Mouse (Mus musculus): Measurements from ENCODE around the gene Tmem189.

Tmem189 gene

DNA sequence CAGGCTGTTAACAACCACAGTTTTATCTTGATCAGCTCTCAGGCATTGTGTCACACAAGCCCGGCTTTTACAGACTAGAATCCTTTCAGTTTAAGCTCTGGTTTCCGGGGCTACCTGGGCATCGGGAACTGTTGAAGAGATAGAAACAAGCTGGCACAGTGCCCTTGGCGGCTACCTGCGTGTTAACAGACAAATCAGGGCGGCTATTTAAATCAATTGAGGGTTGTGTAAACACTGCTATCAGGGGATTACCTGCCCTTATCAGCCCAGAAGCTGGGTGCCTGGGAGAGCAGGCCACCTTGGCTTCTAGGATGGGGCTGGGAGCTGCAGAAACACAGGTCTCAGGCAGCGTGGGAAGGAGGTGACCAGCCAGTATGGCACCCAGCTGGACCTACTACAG lies 36.9 kb downstream of the Tmem189 start:
- in situ Hi-C loops (cut with MboI, MseI): no loop called here

DNA sequence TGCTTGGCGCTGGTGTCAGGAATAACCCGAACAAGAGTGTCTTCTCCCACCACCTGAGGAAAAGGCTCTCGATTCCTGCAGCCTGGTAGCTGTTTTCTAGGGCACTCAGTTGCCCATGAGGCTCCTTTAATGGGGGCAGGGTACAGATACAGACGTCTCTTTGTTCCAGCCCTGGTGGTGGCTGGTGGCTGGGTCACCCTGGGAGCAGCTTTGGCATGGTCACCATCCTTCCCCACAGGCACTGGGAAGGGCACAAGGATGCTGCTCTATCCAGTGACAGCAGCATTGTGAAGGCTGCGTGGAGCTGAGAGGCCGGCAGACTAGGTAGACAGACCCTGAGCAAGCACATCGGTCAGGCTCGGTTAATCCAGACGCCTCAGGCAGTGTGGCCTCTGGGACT lies 38.0 kb downstream of the Tmem189 start:
- in situ Hi-C loops (cut with MboI, MseI): no loop called here

DNA sequence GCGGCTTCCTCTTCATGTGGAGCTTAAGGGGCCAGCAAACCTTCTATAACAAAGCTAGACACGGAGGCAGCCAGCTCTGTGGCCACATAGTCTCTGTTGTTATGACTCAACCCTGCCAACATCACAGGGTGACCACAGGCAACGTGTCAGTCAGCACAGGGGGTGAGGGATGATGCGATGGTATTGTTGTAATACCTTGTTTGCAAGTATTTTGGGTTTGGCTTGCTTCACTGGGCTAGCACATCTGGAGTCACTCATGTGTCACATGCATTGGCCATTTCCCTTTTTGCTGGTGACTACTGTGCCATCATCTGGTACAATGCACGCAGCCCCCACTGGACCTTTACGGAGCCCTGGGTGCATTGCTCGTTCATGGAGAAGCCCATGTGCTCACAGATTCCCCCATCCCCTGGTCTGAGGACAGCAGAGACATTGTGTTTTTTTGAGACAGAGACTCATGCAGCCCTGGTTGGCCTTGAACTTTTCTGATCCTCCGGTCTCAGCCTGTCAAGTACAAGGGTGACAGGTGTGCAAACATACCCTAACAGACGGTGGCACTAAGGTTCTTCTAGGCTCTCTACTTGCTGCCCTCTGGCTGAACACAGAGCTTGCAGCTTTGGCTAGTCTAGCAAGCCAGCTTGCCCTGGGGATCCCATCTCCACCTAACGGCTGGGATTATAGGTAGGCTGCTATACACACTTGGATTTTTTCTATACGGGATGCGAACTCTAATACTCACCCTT lies 40.2 kb downstream of the Tmem189 start:
- in situ Hi-C loops (cut with MboI, MseI): no loop called here

DNA sequence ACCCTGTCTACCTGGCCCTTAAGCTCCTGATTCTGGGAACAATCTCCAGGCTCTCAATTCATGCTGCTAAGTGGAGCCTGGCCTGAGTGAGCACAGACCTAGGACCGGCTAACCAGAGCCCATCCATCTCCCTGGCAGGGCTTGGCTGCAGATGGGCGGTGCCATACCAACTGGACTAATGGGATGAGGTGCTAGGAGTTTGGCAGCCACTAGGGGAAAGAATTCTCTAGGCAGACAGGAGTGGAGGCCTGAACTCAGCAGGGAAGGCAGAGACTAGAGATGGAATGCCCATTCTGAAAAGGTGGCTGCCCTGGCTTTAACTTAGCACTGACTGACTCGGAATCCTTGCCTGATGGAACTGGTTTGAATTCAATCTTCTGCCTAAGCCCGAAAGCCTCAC lies 43.2 kb downstream of the Tmem189 start:
- in situ Hi-C loops (cut with MboI, MseI): no loop called here

DNA sequence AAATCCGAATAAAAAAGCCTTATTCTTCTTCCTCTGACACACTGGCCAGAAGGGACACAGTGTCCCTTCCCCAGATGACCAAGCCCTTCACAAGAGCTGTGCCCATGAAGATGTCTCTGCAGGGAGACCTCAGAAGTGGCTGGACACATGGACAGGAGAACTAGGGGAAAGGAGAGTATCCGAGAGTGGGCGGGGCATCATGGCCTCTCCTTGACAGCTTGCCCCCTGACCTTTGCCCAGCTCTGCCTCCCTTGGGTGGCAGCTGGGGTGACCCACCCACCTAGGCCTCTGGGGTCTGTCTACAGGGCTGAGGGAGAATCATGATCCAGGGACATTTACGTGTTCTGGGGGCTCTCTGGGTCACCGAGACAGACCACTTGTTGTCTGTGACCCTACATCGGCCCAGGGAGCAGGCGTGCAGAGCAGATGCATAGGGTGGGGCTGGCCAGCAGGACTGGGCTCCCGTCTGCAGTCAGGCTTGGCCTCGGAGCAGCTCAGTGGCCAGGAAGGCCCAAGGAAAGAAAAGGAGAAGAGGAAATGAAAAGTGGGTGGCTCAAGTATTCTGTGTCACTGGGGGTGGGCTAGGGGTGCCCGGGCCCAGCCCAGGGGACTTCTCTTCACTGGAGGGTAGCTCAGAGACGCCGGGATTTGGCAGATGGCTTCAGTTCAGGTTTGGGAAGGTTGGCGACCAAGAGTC lies 46.1 kb downstream of the Tmem189 start:
- in situ Hi-C loops (cut with MboI, MseI): loop anchor here (5.0 kb wide), 1 partner anchor 34 kb away; no protein-coding TSS in a partner anchor

DNA sequence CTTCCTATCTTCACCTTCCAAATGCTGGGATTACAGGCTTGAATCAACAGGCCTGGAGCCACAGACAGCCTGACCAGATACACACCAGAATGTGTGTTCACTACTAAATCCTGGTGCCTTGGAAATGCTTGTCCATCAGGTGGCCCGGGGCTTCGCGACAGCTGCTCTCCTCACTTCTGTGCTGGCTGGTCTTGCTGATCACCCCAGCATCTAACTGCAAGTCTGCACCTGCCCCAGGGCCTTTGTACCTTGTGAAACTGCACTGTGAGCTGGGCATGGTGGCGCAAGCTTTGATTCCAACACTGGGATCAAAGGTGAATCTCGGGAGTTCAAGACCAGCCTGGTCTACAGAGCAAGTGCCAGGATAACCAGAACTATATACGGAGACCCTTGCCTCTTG lies 47.5 kb downstream of the Tmem189 start:
- in situ Hi-C loops (cut with MboI, MseI): loop anchor here (5.0 kb wide), 1 partner anchor 35 kb away; no protein-coding TSS in a partner anchor

DNA sequence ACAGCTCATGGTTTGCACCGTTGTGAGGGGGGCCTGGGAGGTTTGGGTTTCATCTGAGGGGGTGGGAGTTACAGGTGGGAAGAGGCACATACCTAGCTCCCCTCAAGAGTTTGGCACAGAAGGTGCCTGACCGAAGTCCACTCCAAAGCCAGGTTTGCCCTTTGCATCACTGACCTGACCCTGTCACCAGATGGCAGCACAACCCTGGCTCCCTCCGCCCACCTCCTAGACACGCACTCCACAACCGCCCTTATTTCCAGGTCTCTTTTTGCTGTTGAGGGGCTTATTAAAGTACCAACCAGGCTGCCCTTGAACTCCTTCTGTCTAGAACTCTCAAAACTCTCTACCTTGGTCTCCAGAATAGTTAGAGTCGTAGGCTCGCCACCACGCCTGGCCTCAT lies 48.3 kb downstream of the Tmem189 start:
- in situ Hi-C loops (cut with MboI, MseI): loop anchor here (5.0 kb wide), 1 partner anchor 36 kb away; no protein-coding TSS in a partner anchor

DNA sequence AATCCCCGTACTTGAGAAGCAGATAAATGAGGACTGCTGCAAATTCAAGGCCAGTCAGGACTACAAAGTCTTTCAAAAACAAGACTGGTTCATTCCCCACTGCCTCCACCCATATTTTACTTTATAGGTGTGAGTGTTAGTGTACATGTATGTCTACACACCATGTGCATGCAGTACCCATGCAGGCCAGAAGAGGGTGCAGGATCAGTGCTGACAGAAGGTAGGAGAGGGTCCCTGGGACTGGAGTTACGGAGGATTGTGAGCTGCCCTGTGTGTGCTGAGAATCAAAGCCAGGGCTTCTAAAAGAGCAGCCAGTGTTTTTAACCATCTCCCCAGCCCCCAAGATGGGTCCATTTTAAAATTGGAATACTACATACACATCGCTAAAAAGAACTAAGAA lies 49.3 kb downstream of the Tmem189 start:
- in situ Hi-C loops (cut with MboI, MseI): loop anchor here (5.0 kb wide), 1 partner anchor 37 kb away; no protein-coding TSS in a partner anchor

DNA sequence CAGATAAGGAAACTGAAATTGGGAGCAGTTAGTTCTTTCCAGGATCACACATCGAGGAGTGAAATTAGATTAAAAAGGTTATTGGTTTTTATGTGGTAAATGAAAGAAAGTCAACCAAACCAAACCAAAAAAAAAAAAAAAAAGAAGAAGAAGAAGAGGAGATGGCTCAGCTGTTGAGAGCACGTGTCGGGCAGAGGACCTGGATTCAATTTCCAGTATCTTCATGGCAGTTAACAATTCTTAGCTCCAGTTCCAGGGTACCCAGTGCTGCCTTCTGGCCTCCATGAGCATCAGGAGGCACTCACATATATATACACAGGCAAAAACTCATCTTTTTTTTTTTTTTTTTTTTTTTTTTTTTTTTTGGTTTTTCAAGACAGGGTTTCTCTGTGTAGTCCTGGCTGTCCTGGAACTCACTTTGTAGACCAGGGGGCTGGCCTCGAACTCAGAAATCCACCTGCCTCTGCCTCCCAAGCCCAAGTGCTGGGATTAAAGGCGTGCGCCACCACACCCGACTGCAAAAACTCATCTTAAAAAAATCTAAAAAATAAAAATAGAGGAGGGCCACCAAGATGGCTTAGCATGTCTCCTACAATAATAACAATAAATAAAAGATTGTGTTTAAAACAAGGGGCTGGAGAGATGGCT lies 54.6 kb downstream of the Tmem189 start:
- in situ Hi-C loops (cut with MboI, MseI): no loop called here

DNA sequence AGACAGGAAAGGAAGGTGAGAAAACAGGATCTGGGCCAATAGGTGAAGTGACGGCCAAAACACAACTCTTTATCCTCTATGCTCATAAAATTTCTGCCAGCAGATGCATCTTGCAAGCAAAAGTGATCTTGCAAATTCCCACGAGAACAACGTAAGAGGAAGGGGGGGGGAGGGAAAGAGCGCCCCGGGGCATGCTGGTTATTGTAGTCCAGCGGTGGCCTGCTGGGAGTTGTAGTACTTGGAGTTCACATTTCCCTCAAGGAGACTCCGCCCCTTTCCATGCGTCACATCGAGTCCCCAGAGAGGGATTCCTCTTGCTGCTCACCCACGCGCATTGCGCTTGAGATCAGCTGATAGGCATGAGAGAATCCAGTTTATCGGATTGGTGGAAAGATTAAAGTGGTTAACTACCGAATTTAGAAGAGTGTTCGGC lies 55.3 kb downstream of the Tmem189 start:
- in situ Hi-C loops (cut with MboI, MseI): no loop called here

DNA sequence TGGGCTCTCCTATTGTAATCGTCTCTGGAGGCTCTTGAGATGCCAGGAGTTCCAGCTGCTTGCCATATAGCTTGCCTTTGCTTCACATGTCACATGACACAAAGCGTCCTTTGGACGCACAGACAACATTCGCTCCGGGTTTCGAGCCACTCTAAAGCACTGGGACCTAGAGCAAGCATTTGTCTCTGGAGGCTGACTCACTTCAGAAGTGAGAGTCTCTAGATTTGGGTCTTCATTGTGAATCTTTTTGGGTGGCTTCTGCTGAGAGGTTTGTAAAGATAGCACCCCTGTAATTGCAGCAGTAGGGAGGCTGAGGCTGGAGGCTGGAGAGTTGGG lies 56.1 kb downstream of the Tmem189 start:
- in situ Hi-C loops (cut with MboI, MseI): no loop called here

DNA sequence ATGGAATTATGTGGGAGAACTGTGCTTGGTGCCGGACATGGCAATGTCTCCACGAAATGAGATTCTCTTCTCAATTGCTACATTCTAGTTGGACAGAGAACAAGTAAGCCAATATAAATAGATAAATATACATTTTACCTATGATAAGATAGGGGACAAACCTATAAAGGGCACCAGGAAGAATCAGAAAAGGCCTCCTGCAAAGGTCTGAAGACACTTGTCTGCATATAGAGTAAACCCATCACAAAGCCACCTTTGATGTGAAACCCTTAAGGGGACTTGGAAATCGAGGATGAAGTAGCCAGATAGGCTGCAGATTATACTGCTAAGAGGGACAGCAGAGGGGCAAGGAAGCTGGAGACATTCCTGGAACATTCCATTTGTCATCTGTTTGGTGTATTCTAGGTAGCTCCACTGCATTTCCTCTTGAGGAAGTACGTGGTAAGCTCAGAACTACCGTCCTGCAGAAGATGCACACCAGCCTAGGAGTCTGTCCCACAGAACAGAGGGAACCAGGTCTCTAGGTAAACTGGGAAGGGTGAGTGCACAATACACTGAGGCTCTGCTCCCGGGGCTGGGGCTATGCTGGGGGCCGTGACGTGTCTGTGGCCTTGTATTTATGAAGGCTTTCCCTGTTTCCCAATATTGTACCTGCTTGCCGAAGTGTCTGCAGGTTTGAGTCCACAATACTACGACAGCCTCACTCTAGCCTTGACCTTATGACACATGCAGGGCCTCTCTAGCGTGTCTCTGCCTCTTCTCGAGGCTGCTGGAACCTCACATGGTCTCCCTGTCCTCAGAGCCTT lies 56.7 kb downstream of the Tmem189 start:
- in situ Hi-C loops (cut with MboI, MseI): no loop called here

DNA sequence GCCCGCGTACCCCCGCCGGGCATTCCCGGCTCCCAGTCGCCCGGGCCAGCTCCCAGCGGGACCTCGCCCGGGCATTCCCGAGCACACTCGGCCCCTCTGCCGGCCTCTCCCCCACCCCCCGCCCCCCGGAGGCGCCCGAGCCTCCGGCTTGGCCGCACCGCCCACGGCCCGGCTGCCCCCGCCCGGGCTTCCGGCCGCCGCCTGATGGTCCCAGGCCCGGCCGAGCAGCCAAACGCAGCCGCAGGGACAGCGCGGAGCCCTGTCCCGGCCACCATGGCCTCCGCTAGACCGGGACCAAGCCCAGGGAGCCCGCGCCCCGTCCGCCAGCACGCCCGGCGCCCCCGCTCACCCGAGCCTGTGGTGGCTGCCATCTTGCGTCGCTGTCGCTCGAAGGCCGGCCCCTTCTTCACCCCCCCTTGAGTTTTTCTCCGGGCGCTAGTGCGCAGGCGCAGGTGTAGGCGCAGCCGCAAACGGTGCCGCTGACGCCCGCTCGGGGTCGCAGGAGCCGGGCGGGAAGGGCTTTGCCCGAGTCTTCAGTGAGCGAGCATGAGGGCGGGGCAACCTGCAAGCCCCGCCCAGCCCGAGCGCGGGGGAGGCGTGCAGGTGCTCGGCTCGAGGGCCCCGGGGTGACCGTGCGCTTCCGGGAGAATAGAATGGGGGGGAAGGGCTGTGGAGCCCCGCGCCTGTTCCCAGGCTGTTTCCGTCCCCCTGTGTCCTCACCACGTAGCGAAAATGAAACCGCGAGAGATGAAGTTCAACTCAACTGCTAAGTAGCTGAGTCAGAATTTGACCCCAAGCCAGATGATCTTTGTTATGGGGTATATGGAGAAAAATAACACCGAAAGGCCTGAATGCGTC lies 57.8 kb downstream of the Tmem189 start, which contains the start of gene Ube2v1:
Gene Ube2v1 (minus strand): TSS at position 505 of the 858 bp plus-strand sequence.
- in situ Hi-C loops (cut with MboI, MseI): no loop called here

DNA sequence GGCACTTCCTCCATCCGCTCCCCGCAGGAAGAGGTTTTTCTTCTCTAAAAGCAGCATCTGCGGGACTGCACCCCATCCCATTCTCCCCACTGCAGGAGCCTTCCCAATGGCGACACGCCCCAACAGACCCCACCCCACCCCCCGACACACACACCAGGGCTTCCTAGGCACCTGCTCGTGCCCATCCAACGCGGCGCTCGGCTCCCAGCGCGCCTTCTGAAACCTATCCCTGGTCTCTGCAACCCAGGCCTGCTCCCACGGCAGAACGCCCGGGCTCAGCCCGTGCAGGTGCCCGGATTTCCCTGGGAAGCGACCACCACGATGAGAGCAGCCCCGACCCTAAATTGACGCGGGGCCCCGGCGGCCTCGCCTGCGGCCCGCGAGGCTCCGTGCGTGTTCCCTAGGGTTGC lies 58.4 kb downstream of the Tmem189 start:
- in situ Hi-C loops (cut with MboI, MseI): no loop called here

DNA sequence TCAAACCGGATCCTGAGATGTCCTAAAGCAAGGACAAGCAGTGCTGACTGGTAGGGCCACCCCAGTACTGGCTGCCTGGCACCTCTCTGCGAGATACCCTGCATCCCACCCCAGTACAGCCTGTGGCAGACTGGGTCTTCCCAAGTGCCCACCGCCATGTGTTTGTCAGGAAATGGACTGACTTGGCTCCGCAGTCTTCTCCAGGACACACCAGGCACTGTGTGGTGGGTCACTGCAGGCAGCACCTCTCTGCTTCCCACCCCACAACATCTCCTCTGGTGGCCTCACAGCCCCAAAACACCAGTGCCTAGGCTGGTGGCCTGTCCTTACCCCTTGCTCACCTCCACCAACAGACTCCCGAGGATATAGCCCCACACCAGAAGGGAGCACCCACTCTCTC lies 59.2 kb downstream of the Tmem189 start:
- in situ Hi-C loops (cut with MboI, MseI): no loop called here

DNA sequence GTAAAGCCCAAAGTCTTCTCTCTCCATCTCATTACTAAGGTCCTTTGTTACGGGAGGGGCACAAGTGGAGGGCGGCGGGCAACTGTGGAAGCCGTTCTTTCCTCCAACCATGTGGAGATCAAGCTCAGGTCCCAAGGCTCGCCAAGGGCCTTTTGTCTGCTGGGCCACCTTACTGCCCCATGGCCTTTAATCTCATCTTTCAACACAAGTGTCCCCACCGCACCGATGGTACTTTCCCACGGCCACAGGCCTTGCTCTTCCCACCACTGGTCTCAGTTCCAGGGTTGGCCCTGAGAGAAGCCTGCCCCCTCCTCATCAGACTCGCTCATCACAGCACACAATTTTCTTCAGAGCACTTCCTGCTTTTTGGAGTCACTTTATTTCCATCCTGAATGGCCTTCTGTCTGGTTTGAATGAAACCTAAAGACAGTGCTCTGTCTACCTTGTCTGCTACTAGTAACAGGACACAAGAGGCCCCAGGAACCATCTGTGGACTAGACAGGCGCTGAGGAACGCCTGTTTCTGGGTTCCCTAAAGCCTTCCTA lies 59.9 kb downstream of the Tmem189 start:
- in situ Hi-C loops (cut with MboI, MseI): no loop called here

DNA sequence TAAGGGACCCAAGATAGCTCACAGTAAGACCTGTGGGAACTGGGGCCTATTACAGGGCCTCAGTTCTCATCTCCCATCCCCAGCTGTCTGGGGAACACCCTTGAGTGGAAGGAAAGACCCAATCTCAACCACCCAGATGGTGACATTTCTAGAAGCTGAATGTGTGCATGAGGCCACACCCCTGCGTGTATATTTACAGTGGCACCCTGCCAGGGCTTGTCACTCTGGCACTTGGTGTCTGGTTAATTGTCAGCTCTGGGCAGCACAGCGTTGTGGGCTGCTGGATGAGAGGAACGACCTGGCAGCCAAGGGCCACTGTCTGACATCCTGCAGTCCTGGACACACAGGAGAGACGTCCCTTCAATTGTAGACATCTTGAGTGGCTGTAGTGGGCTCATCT lies 60.8 kb downstream of the Tmem189 start:
- in situ Hi-C loops (cut with MboI, MseI): no loop called here

DNA sequence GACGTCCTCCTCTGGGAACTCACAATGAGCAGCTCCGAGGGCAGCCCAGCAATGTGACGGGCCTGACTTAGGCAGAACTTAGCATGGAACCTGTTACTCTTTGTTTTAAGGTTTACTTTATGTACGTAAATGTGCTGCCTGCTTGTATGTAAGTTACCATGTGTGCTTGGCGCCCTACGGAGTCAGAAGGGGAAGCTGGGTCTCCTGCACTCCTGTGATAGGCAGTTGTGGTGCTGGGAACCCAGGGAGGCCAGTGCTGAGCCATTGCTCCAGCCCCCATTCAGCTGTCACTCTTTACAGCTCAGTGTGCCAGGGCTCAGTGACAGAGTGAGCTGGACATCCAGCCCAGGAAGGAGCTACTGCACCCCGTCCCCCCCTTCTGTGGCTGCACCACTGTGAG lies 62.6 kb downstream of the Tmem189 start:
- in situ Hi-C loops (cut with MboI, MseI): no loop called here

DNA sequence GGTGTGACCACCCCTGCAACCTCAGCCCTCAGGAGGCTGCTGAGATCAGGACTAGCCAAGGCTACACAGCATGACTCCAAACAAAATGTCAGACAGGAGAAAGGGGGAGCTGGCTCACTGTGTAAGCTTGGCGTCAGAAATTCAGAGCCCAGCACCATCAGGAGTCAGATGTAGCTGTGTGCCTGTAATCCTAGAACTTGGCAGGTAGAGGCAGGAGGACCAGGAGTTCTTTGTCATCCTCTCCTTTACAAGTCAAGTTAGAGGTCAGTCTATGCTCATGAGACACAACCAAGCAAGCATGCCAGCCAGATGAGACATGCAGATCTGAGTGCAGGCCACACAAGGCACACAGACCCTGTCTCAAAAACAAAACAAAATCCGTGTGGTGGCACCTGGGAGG lies 64.0 kb downstream of the Tmem189 start:
- in situ Hi-C loops (cut with MboI, MseI): no loop called here

DNA sequence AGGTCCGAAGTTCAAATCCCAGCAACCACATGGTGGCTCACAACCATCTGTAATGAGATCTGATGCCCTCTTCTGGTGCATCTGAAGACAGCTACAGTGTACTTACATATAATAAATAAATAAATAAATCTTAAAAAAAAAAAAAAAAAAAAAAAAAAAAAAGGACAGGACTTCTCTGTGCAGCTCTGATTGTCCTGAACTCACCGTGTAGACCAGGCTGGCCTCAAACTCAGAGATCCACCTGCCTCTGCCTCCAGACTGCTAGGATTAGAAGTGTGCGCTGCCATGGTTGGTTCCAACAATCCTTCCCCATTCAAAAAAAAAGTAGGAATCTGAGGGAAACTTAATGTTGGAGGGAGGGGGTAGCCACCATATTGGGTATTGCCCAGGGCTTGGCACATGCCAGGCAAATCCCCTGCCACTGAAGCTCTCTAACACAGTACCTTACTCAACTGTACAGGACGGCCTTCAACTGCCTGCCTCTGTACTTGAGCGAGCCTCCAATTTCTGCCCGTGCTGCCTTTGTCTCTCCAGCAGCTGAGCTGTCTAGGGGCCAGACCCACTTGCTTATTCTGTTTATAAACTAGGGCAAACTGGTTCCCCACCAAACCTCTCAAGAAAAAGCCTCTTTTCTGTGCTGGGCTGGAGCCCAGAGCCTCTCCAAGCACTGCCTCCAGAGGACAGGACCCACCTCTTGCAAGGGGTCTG lies 65.1 kb downstream of the Tmem189 start:
- in situ Hi-C loops (cut with MboI, MseI): no loop called here

Measured in T-helper 1 cell (primary cell).